Mouse (Mus musculus): ENCODE measurements around the gene 5031439G07Rik.

DNA sequence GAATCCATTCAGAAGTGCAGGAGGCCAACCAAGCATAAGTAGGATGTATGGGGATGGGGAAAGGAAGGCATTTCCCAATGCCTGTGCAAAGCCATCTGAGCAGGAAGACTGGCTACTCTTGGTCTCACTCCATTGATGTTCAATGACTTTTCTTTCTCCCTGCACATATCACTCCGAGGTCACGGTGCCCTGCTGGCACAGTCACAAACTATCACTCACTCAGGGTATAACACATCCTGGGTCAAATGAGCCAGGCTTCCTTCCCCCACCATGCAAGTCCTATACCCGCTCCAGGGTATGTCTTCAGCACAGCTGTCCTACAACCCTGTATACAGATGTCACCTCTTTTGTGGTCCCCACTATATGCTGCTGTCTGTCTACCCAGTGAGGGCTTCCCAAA lies 30.0 kb downstream of the 5031439G07Rik start:
- TF ChIP-seq MYB (IDR thresholded peaks at IDR 0.05; ENCODE audit: low read depth, low read length) (no peak), CTCF (IDR thresholded peaks at IDR 0.05 in 2 of 3, conservative IDR thresholded peaks at IDR 0.05 in 1 of 3; ENCODE audit: control insufficient read depth in 1 of 3, insufficient read depth in 1 of 3, low read depth in 2 of 3, low read length in 3 of 3, poor library complexity in 1 of 3, severe bottlenecking in 1 of 3) (no peak), GABPA (IDR thresholded peaks at IDR 0.05; ENCODE audit: low read depth, low read length) (no peak), MAFK (IDR thresholded peaks at IDR 0.05; ENCODE audit: borderline replicate concordance, low read depth, low read length) (no peak), POLR2A (IDR thresholded peaks at IDR 0.05; ENCODE audit: control insufficient read depth in 1 of 2, insufficient read depth in 1 of 2, low read depth in 1 of 2, low read length in 2 of 2, poor library complexity in 1 of 2) (no peak), ETS1 (IDR thresholded peaks at IDR 0.05; ENCODE audit: low read depth, low read length) (no peak), USF1 (IDR thresholded peaks at IDR 0.05; ENCODE audit: low read depth, low read length) (no peak), SIN3A (IDR thresholded peaks at IDR 0.05; ENCODE audit: low read length) (no peak), TCF12 (IDR thresholded peaks at IDR 0.05; ENCODE audit: low read depth, low read length) (no peak)

Measured in MEL (cell line).